In the genomic region with DNA sequence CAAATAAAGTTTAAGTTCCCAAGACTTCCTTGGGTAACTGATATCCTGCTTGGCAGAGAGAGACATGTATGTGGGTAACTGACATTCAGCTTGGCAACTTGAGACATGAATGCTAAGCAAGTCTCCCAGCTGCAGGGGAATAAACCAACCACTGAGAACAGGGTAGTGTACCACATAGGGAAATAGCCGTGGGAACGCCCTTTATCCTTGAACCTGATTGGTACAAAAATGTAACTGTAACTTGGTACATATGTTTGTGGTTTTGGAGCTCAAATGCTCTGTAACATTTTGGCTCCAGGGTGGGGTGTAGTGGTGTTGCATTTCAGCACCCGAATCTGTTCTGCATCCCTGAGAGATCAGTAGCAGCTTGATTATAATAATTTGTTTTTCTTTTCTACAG, we compare ENCODE assay signal across 34 mouse cellular contexts.
DNase-seq lines count a peak whose midpoint lies in the region; ATAC-seq and TF ChIP-seq lines count a peak whose summit lies in the region.
"Had no signal": no experiment of that assay in that cellular context is flagged by ENCODE, and none has a peak within 500 bp of the region (broad histone marks: within the 10 kb centered on the region; RNA-seq: fewer than 3 reads in every experiment).

No protein-coding gene starts in this region.

- no peak overlapping the region for H3K4me2 ChIP-seq in embryonic facial prominence, embryonic 15.5 days (replicated peaks)
- H3K4me2 ChIP-seq in limb, embryonic 14.5 days (replicated peaks; ENCODE audit: low read depth, low read length, severe bottlenecking) = no peak overlapping the region
- H3K4me2 ChIP-seq: forebrain, embryonic 12.5 days; heart, embryonic 12.5 days; hindbrain, embryonic 15.5 days; intestine, embryonic 15.5 days; liver, embryonic 13.5 days had no signal

- ATAC-seq in embryonic facial prominence, embryonic 15.5 days (ENCODE audit: insufficient number of reproducible peaks, low FRiP score, low TSS enrichment, low read depth) = peak; percentile 94
- ATAC-seq in limb, embryonic 14.5 days (ENCODE audit: low FRiP score, low read depth) = peak; percentile 92
- ATAC-seq in inflammation-experienced regulatory T-cells, adult 6 months = no peak
- ATAC-seq: activated CD4-positive, CD25-positive, alpha-beta regulatory T cell, adult 4 months; forebrain, postnatal 0 days; intestine, embryonic 15.5 days; lung, postnatal 0 days had no signal

- peaks cover 9% of the 10 kb centered on the region for H3K4me1 ChIP-seq in embryonic facial prominence, embryonic 10.5 days
- peaks cover 4% of the 10 kb centered on the region; the same call in 1 of the 2 replicates for H3K4me1 ChIP-seq in embryonic facial prominence, embryonic 15.5 days
- H3K4me1 ChIP-seq in limb, embryonic 14.5 days (ENCODE audit: control insufficient read depth, insufficient read depth, low read length) = no peaks in the 10 kb centered on the region
- H3K4me1 ChIP-seq: forebrain, embryonic 12.5 days; heart, embryonic 12.5 days; hindbrain, embryonic 15.5 days; intestine, embryonic 15.5 days; liver, embryonic 13.5 days; megakaryocyte, embryonic 14.5 days had no signal

- no peak overlapping the region for H3K9ac ChIP-seq in embryonic facial prominence, embryonic 15.5 days
- no peak overlapping the region for H3K9ac ChIP-seq in limb, embryonic 14.5 days (ENCODE audit: low read depth, low read length, severe bottlenecking)
- H3K9ac ChIP-seq: forebrain, embryonic 12.5 days; forebrain, postnatal 0 days; heart, embryonic 12.5 days; hindbrain, embryonic 15.5 days; intestine, embryonic 15.5 days; liver, embryonic 13.5 days had no signal

- H3K9me3 ChIP-seq in embryonic facial prominence, embryonic 10.5 days = no peaks in the 10 kb centered on the region
- no peaks in the 10 kb centered on the region for H3K9me3 ChIP-seq in embryonic facial prominence, embryonic 15.5 days (replicated peaks)
- no peaks in the 10 kb centered on the region for H3K9me3 ChIP-seq in limb, embryonic 14.5 days (ENCODE audit: control insufficient read depth, low read length)
- H3K9me3 ChIP-seq: forebrain, embryonic 12.5 days; heart, embryonic 12.5 days; hindbrain, embryonic 15.5 days; intestine, embryonic 15.5 days; liver, embryonic 13.5 days; megakaryocyte, embryonic 14.5 days had no signal

- TF ChIP-seq POLR2A in limb, embryonic 14.5 days (IDR thresholded peaks at IDR 0.05; ENCODE audit: borderline replicate concordance, extremely low read depth, insufficient read depth, insufficient read length) = no peak

- no peak overlapping the region for H3K27ac ChIP-seq in embryonic facial prominence, embryonic 10.5 days (replicated peaks)
- 0 out of 2 replicates have a peak overlapping the region, but pooled peaks have one; percentile 58 for H3K27ac ChIP-seq in embryonic facial prominence, embryonic 15.5 days (replicated peaks)
- no peak overlapping the region for H3K27ac ChIP-seq in limb, embryonic 14.5 days (replicated peaks; ENCODE audit: low read depth, low read length)
- H3K27ac ChIP-seq: forebrain, embryonic 12.5 days; hindbrain, embryonic 15.5 days; intestine, embryonic 15.5 days; kidney, postnatal 0 days; liver, embryonic 13.5 days had no signal

- H3K36me3 ChIP-seq in embryonic facial prominence, embryonic 10.5 days (replicated peaks) = no peaks in the 10 kb centered on the region
- no peaks in the 10 kb centered on the region for H3K36me3 ChIP-seq in embryonic facial prominence, embryonic 15.5 days
- H3K36me3 ChIP-seq in limb, embryonic 14.5 days (ENCODE audit: control insufficient read depth, insufficient read depth, low read length) = no peaks in the 10 kb centered on the region
- H3K36me3 ChIP-seq: forebrain, embryonic 12.5 days; heart, embryonic 12.5 days; hindbrain, embryonic 15.5 days; intestine, embryonic 15.5 days; liver, embryonic 13.5 days had no signal

- WGBS in embryonic facial prominence, embryonic 10.5 days = 64% methylated on average over 3 of the region's 3 CpGs
- WGBS in embryonic facial prominence, embryonic 15.5 days = 15% methylated on average over 3 of the region's 3 CpGs
- 46% methylated on average over 3 of the region's 3 CpGs for WGBS in limb, embryonic 14.5 days

- peak; percentile 9 for DNase-seq in embryo, embryonic 11 days
- DNase-seq in embryo, embryonic 10 days (ENCODE audit: low spot score) = no peak
- DNase-seq in embryonic facial prominence, embryonic 10.5 days (ENCODE audit: low spot score) = peak; percentile 15
- DNase-seq in limb, embryonic 14.5 days (ENCODE audit: low spot score) = peak; percentile 68
- DNase-seq in heart, adult 9 months (ENCODE audit: low spot score in 2 of 2) = no peak
- DNase-seq in thymus, postnatal 14 days = no peak
- DNase-seq: adrenal gland, adult 8-10 months; cerebellum, adult 9-10 months; cerebellum, postnatal 36 days; forebrain, postnatal 0 days; gastrocnemius, postnatal 36 days; heart, adult 18-20 months; heart, postnatal 4 days; kidney, adult 8-10 months; kidney, postnatal 4 days; layer of hippocampus, postnatal 36 days; left cerebral cortex, postnatal 4 days; liver, embryonic 13.5 days; lung, adult 18-20 months; lung, postnatal 4 days; midbrain, embryonic 14.5 days; right cerebral cortex, postnatal 4 days had no signal

- no peaks in the 10 kb centered on the region for H3K27me3 ChIP-seq in embryonic facial prominence, embryonic 10.5 days (replicated peaks; ENCODE audit: low read depth, poor library complexity, severe bottlenecking)
- H3K27me3 ChIP-seq in embryonic facial prominence, embryonic 15.5 days = no peaks in the 10 kb centered on the region
- no peaks in the 10 kb centered on the region for H3K27me3 ChIP-seq in limb, embryonic 14.5 days (ENCODE audit: control insufficient read depth, insufficient read depth, low read length)
- H3K27me3 ChIP-seq: CH12.LX; forebrain, embryonic 12.5 days; heart, embryonic 12.5 days; hindbrain, embryonic 15.5 days; intestine, embryonic 15.5 days; liver, embryonic 13.5 days; megakaryocyte, embryonic 14.5 days had no signal

- no peak overlapping the region for H3K4me3 ChIP-seq in embryonic facial prominence, embryonic 10.5 days
- H3K4me3 ChIP-seq in embryonic facial prominence, embryonic 15.5 days (replicated peaks) = no peak overlapping the region
- no peak overlapping the region for H3K4me3 ChIP-seq in limb, embryonic 14.5 days (replicated peaks; ENCODE audit: low read length)
- H3K4me3 ChIP-seq: erythroblast, embryonic 14.5 days; forebrain, embryonic 12.5 days; heart, embryonic 12.5 days; hindbrain, embryonic 15.5 days; intestine, embryonic 15.5 days; liver, embryonic 13.5 days; megakaryocyte, embryonic 14.5 days had no signal

Comparison
In these comparisons a context has a peak if more than half of its experiments do, and no peak if none do; other contexts are left out.
1. DNase-seq: peak in embryo, embryonic 11 days (single experiment), embryonic facial prominence, embryonic 10.5 days (single experiment) and limb, embryonic 14.5 days (single experiment); none in embryo, embryonic 10 days (single experiment), heart, adult 9 months (0 of 2) and thymus, postnatal 14 days (single experiment).